Mouse (Mus musculus) liver, embryonic 15.5 days (tissue): ENCODE data around the gene Tex48. TPM values are rescaled to one million over a fixed set of nuclear protein-coding genes. Genes with fewer than 3 reads are reported as not detected.

Source experiments
- ATAC-seq: fragments of 200-750 bp; cut with Nextera tagmentation; 2 replicates; pipeline ENCODE4 v1.8.0; 2017; ENCODE audit warnings: moderate number of reproducible peaks, mild to moderate bottlenecking, moderate library complexity; ENCODE audit not compliant: insufficient read depth
- H3K27ac ChIP-seq: fragments of 300-500 bp; sonication (generic); replicated peaks from 2 replicates; pipeline ENCODE4 v1.5.1; 2015; ENCODE audit warnings: mild to moderate bottlenecking, inconsistent platforms
- H3K27me3 ChIP-seq: fragments of 300-500 bp; sonication (generic); 2 replicates; pipeline ENCODE4 v1.6.1; 2015; ENCODE audit warnings: mild to moderate bottlenecking, inconsistent platforms
- H3K36me3 ChIP-seq: fragments of 300-500 bp; sonication (generic); replicated peaks from 2 replicates; pipeline ENCODE4 v1.6.1; 2015; ENCODE audit warnings: moderate library complexity, mild to moderate bottlenecking, inconsistent platforms
- H3K4me1 ChIP-seq: fragments of 300-500 bp; sonication (generic); replicated peaks from 2 replicates; pipeline ENCODE4 v1.6.1; 2015; ENCODE audit warnings: inconsistent platforms
- H3K4me2 ChIP-seq: fragments of 300-500 bp; sonication (generic); 2 replicates; pipeline ENCODE4 v1.6.1; 2015; ENCODE audit warnings: moderate library complexity, mild to moderate bottlenecking, inconsistent platforms
- H3K4me3 ChIP-seq: fragments of 300-500 bp; sonication (generic); replicated peaks from 2 replicates; pipeline ENCODE4 v1.5.1; 2015; ENCODE audit warnings: mild to moderate bottlenecking, inconsistent platforms
- H3K9ac ChIP-seq: fragments of 300-500 bp; sonication (generic); 2 replicates; pipeline ENCODE4 v1.6.1; 2015; ENCODE audit warnings: moderate library complexity, mild to moderate bottlenecking, inconsistent platforms
- H3K9me3 ChIP-seq: fragments of 300-500 bp; sonication (generic); replicated peaks from 2 replicates; pipeline ENCODE4 v1.6.1; 2016; ENCODE audit warnings: inconsistent platforms
- WGBS: fragments of 180-500 bp; shearing (Covaris S2); methylation state at CpG from one replicate; pipeline ENCODE4 v1.1.7; 2015; ENCODE audit warnings: mixed read lengths; ENCODE audit not compliant: insufficient replicate concordance; 5-methylcytosine and 5-hydroxymethylcytosine counted together
- polyA plus RNA-seq: library from polyadenylated mRNA; unstranded; fragments of >200 nt; fragmentation: Nextera tagmentation; extraction: Ambion mirVana; gene quantifications from 2 replicates; pipeline ENCODE4 v1.2.1, GENCODE M21; 2015

The Tex48 gene
- polyA plus RNA-seq, 1 experiment from 2014 or later = not detected

- H3K27me3 ChIP-seq = no peaks in the 10 kb centered on the region
- no peaks in the 10 kb centered on the region for H3K9me3 ChIP-seq
- no peaks in the 10 kb centered on the region for H3K4me1 ChIP-seq
- no peak overlapping the region for H3K27ac ChIP-seq
- no peak overlapping the region for H3K4me3 ChIP-seq
- H3K4me2 ChIP-seq = no peak overlapping the region
- no peaks in the 10 kb centered on the region for H3K36me3 ChIP-seq
- H3K9ac ChIP-seq = no peak overlapping the region
- no peak for ATAC-seq
- WGBS = 67% methylated on average over 2 of the region's 2 CpGs
Measured at GRCm38 (mm10) chr4:63633181-63633580, 11.0 kb upstream of the Tex48 start.

- no peak overlapping the region for H3K9ac ChIP-seq
- H3K4me3 ChIP-seq = no peak overlapping the region
- ATAC-seq = no peak
- H3K27me3 ChIP-seq = no peaks in the 10 kb centered on the region
- H3K36me3 ChIP-seq = no peaks in the 10 kb centered on the region
- no peaks in the 10 kb centered on the region for H3K9me3 ChIP-seq
- WGBS = 63% methylated on average over 8 of the region's 8 CpGs
- no peak overlapping the region for H3K4me2 ChIP-seq
- no peak overlapping the region for H3K27ac ChIP-seq
- H3K4me1 ChIP-seq = no peaks in the 10 kb centered on the region
Measured at GRCm38 (mm10) chr4:63627111-63627510, 4.9 kb upstream of the Tex48 start.

- Histone ChIP-seq H3K4me2 (no peak overlapping the region), H3K27me3 (no peaks in the 10 kb centered on the region), H3K4me1 (no peaks in the 10 kb centered on the region), H3K9ac (no peak overlapping the region), H3K36me3 (no peaks in the 10 kb centered on the region), H3K9me3 (no peaks in the 10 kb centered on the region), H3K27ac (no peak overlapping the region), H3K4me3 (no peak overlapping the region)
- ATAC-seq = peak; percentile 47; the same call in 1 of the 2 replicates
- 21% methylated on average over 3 of the region's 3 CpGs for WGBS
Measured at GRCm38 (mm10) chr4:63625563-63626080, 3.4 kb upstream of the Tex48 start.

GRCm38 (mm10) chr4:63621861-63622260 is 367 bp downstream of the Tex48 start:
- Histone ChIP-seq H3K27ac (no peak overlapping the region), H3K36me3 (no peaks in the 10 kb centered on the region), H3K4me2 (no peak overlapping the region), H3K27me3 (no peaks in the 10 kb centered on the region), H3K9me3 (no peaks in the 10 kb centered on the region), H3K9ac (no peak overlapping the region), H3K4me3 (no peak overlapping the region), H3K4me1 (no peaks in the 10 kb centered on the region)
- no peak for ATAC-seq
- WGBS = 66% methylated on average over 2 of the region's 2 CpGs

GRCm38 (mm10) chr4:63608391-63608790 is 13.8 kb downstream of the Tex48 start:
- H3K9ac ChIP-seq = no peak overlapping the region
- WGBS = 68% methylated on average over 7 of the region's 7 CpGs
- no peaks in the 10 kb centered on the region for H3K27me3 ChIP-seq
- H3K4me2 ChIP-seq = no peak overlapping the region
- H3K4me3 ChIP-seq = no peak overlapping the region
- no peaks in the 10 kb centered on the region for H3K36me3 ChIP-seq
- no peak overlapping the region for H3K27ac ChIP-seq
- no peaks in the 10 kb centered on the region for H3K9me3 ChIP-seq
- no peak for ATAC-seq
- no peaks in the 10 kb centered on the region for H3K4me1 ChIP-seq

- no peak overlapping the region for H3K9ac ChIP-seq
- no peak overlapping the region for H3K4me3 ChIP-seq
- WGBS = 58% methylated on average over 1 of the region's 1 CpGs
- no peak overlapping the region for H3K27ac ChIP-seq
- no peaks in the 10 kb centered on the region for H3K36me3 ChIP-seq
- no peaks in the 10 kb centered on the region for H3K27me3 ChIP-seq
- H3K4me1 ChIP-seq = no peaks in the 10 kb centered on the region
- ATAC-seq = no peak
- no peaks in the 10 kb centered on the region for H3K9me3 ChIP-seq
- no peak overlapping the region for H3K4me2 ChIP-seq
Measured at GRCm38 (mm10) chr4:63605968-63606367, 16.3 kb downstream of the Tex48 start.

- no peaks in the 10 kb centered on the region for H3K27me3 ChIP-seq
- 74% methylated on average over 3 of the region's 3 CpGs for WGBS
- H3K4me2 ChIP-seq = no peak overlapping the region
- no peaks in the 10 kb centered on the region for H3K36me3 ChIP-seq
- H3K4me1 ChIP-seq = no peaks in the 10 kb centered on the region
- H3K27ac ChIP-seq = no peak overlapping the region
- no peak for ATAC-seq
- no peak overlapping the region for H3K4me3 ChIP-seq
- no peak overlapping the region for H3K9ac ChIP-seq
- H3K9me3 ChIP-seq = no peaks in the 10 kb centered on the region
Measured at GRCm38 (mm10) chr4:63605545-63605944, 16.7 kb downstream of the Tex48 start.

- no peak for ATAC-seq
- no peaks in the 10 kb centered on the region for H3K9me3 ChIP-seq
- H3K27ac ChIP-seq = no peak within 1 kb of the TSS
- no peak within 1 kb of the TSS for H3K9ac ChIP-seq
- no peak within 1 kb of the TSS for H3K4me3 ChIP-seq
- H3K36me3 ChIP-seq = no peaks in the 10 kb centered on the region
- no peak within 1 kb of the TSS for H3K4me2 ChIP-seq
- WGBS = 44% methylated on average over 3 of the region's 3 CpGs
- H3K27me3 ChIP-seq = no peaks in the 10 kb centered on the region
- H3K4me1 ChIP-seq = no peaks in the 10 kb centered on the region
Measured at GRCm38 (mm10) chr4:63604945-63605344, 17.3 kb downstream of the Tex48 start, which contains the start of gene Gm11213. Gene Gm11213, minus strand, starts transcription at chr4:63605261.

- no peak overlapping the region for H3K4me3 ChIP-seq
- no peaks in the 10 kb centered on the region for H3K4me1 ChIP-seq
- H3K9ac ChIP-seq = no peak overlapping the region
- no peak overlapping the region for H3K4me2 ChIP-seq
- no peak overlapping the region for H3K27ac ChIP-seq
- no peaks in the 10 kb centered on the region for H3K36me3 ChIP-seq
- H3K27me3 ChIP-seq = no peaks in the 10 kb centered on the region
- no peaks in the 10 kb centered on the region for H3K9me3 ChIP-seq
- ATAC-seq = no peak
Measured at GRCm38 (mm10) chr4:63601263-63601662, 21.0 kb downstream of the Tex48 start.

- Histone ChIP-seq H3K27me3 (no peaks in the 10 kb centered on the region), H3K9ac (no peak overlapping the region), H3K27ac (no peak overlapping the region), H3K4me1 (no peaks in the 10 kb centered on the region), H3K36me3 (no peaks in the 10 kb centered on the region), H3K9me3 (no peaks in the 10 kb centered on the region), H3K4me2 (no peak overlapping the region), H3K4me3 (no peak overlapping the region)
- 67% methylated on average over 6 of the region's 6 CpGs for WGBS
- ATAC-seq = no peak
Measured at GRCm38 (mm10) chr4:63600786-63601185, 21.4 kb downstream of the Tex48 start.

GRCm38 (mm10) chr4:63596010-63596409 is 26.2 kb downstream of the Tex48 start:
- no peak for ATAC-seq
- H3K36me3 ChIP-seq = no peaks in the 10 kb centered on the region
- H3K4me1 ChIP-seq = no peaks in the 10 kb centered on the region
- no peaks in the 10 kb centered on the region for H3K9me3 ChIP-seq
- H3K27ac ChIP-seq = no peak overlapping the region
- no peaks in the 10 kb centered on the region for H3K27me3 ChIP-seq
- no peak overlapping the region for H3K9ac ChIP-seq
- no peak overlapping the region for H3K4me2 ChIP-seq
- H3K4me3 ChIP-seq = no peak overlapping the region
- 81% methylated on average over 4 of the region's 4 CpGs for WGBS

GRCm38 (mm10) chr4:63595259-63595658 is 27.0 kb downstream of the Tex48 start:
- H3K4me2 ChIP-seq = no peak overlapping the region

More at GRCm38 (mm10) chr4:63595259-63595658, 27.0 kb downstream of the Tex48 start:
- Histone ChIP-seq H3K4me1 (no peaks in the 10 kb centered on the region), H3K9me3 (no peaks in the 10 kb centered on the region), H3K4me3 (no peak overlapping the region), H3K36me3 (no peaks in the 10 kb centered on the region), H3K27ac (no peak overlapping the region), H3K9ac (no peak overlapping the region), H3K27me3 (no peaks in the 10 kb centered on the region)
- ATAC-seq = no peak
- WGBS = 28% methylated on average over 10 of the region's 10 CpGs
